Mouse (Mus musculus) left cerebral cortex, adult 2 months (tissue): ENCODE measurements at regions not wholly inside any gene's neighbourhood (a gene's known extent, or its start where the extent isn't known, plus 50 kb on each side); places are given as distances from the start of the nearest gene placed in this dataset.
A peak's percentile ranks its signal among the peaks of the same experiment; 100 is the strongest.

Experiments used
- DNase-seq, 2 experiments: peaks; one replicate each; pipeline ENCODE4 v3.0.0; 2021 to 2022; ENCODE audit warnings: low spot score in 2 of 2, mixed read lengths in 1 of 2; ENCODE audit errors: extremely low spot score in 1 of 2
- H3K27ac ChIP-seq: fragments of 200-600 bp; 2 replicates; pipeline ENCODE4 v1.8.1; 2022
- H3K4me3 ChIP-seq: fragments of 200-600 bp; 2 replicates; pipeline ENCODE4 v1.8.1; 2022
- CTCF ChIP-seq: fragments of 200-600 bp; IDR thresholded peaks from 2 replicates; pipeline ENCODE4 v1.8.1; 2022; ENCODE audit warnings: antibody characterized with exemption, mild to moderate bottlenecking, moderate library complexity
- intact Hi-C: fragments of 180-260 bp; cut with DNase I; formaldehyde crosslinking; loops from one replicate; pipeline ENCODE4 v1.15.1; 2025

- intact Hi-C loops: no loop called here
- Histone ChIP-seq H3K27ac (no peak overlapping the region), H3K4me3 (no peak overlapping the region)
- no peak for DNase-seq
- TF ChIP-seq CTCF: peak; percentile 26
Observed at GRCm38 (mm10) chr3:124225982-124226381, 94.7 kb upstream of the Tram1l1 start.

GRCm38 (mm10) chr3:124227701-124228100 lies 93.0 kb upstream of the Tram1l1 start:
- DNase-seq: no peak
- no peak for TF ChIP-seq CTCF
- H3K27ac ChIP-seq: no peak overlapping the region
- H3K4me3 ChIP-seq: no peak overlapping the region
- intact Hi-C loops: no loop called here

GRCm38 (mm10) chr3:124240936-124241733 lies 79.5 kb upstream of the Tram1l1 start:
- no peak for TF ChIP-seq CTCF
- H3K27ac ChIP-seq: no peak overlapping the region
- no peak for DNase-seq
- intact Hi-C loops: no loop called here
- H3K4me3 ChIP-seq: no peak overlapping the region

- no peak for DNase-seq
- Histone ChIP-seq H3K27ac (no peak overlapping the region), H3K4me3 (no peak overlapping the region)
- TF ChIP-seq CTCF: no peak
- intact Hi-C loops: no loop called here
Observed at GRCm38 (mm10) chr3:124241734-124242006, 79.0 kb upstream of the Tram1l1 start.

GRCm38 (mm10) chr3:124262150-124262549 lies 58.5 kb upstream of the Tram1l1 start:
- DNase-seq: no peak
- intact Hi-C loops: no loop called here
- no peak for TF ChIP-seq CTCF
- no peak overlapping the region for H3K27ac ChIP-seq
- no peak overlapping the region for H3K4me3 ChIP-seq

- no peak overlapping the region for H3K27ac ChIP-seq
- no peak for TF ChIP-seq CTCF
- DNase-seq: no peak
- H3K4me3 ChIP-seq: no peak overlapping the region
- intact Hi-C loops: no loop called here
Observed at GRCm38 (mm10) chr3:124266821-124267220, 53.8 kb upstream of the Tram1l1 start.

GRCm38 (mm10) chr3:124270506-124270905 lies 50.1 kb upstream of the Tram1l1 start:
- TF ChIP-seq CTCF: no peak
- intact Hi-C loops: loop anchor here (10.0 kb wide), 1 partner anchor 886 kb away; the partner anchor contains the start of gene Mettl14
- DNase-seq: no peak
- no peak overlapping the region for H3K4me3 ChIP-seq
- H3K27ac ChIP-seq: no peak overlapping the region
